Mouse (Mus musculus) liver, adult 10 weeks (tissue): ENCODE data around the gene Akap8l. TPM values are rescaled to one million over a fixed set of nuclear protein-coding genes. Genes with fewer than 3 reads are reported as not detected.

Source experiments
- polyA plus RNA-seq: library from polyadenylated mRNA; stranded (reverse); fragments of 350-450 nt; fragmentation: Illumina TruSeq; extraction: RNeasy Lipid Tissue Mini Kit (QIAGEN cat#74804); gene quantifications from one replicate; pipeline ENCODE4 v1.2.3, GENCODE M21; 2014; ENCODE audit warnings: low read depth, low replicate concordance

Akap8l gene
- polyA plus RNA-seq = 20.1 TPM

GRCm38 (mm10) chr17:32350382-32350983 is at the start of gene Akap8l:
Gene Akap8l (minus strand): TSS chr17:32350607.

GRCm38 (mm10) chr17:32389101-32389659 is 38.8 kb upstream of the Akap8l start, which contains the start of gene Wiz:
Gene Wiz (minus strand): TSS chr17:32389439.

GRCm38 (mm10) chr17:32320597-32321389 is 29.6 kb downstream of the Akap8l start, which contains the start of gene Akap8:
Gene Akap8 (minus strand): TSS chr17:32321238.

GRCm38 (mm10) chr17:32284262-32285137 is 65.9 kb downstream of the Akap8l start, which contains the start of gene Brd4:
Gene Brd4 (minus strand): TSS chr17:32284722.

Other genes with a start within 250 kb of the Akap8l start
- gene Notch3, start 183.8 kb downstream of the Akap8l start, polyA plus RNA-seq = not detected
- not detected for gene Ephx3, start 161.1 kb downstream of the Akap8l start, polyA plus RNA-seq
- 14.7 TPM for gene Brd4, start 65.9 kb downstream of the Akap8l start, polyA plus RNA-seq
- gene Akap8, start 29.4 kb downstream of the Akap8l start, polyA plus RNA-seq = 30.3 TPM
- gene Wiz, start 38.8 kb upstream of the Akap8l start, polyA plus RNA-seq = 1.0 TPM
- gene Rasal3, start 53.0 kb upstream of the Akap8l start, polyA plus RNA-seq = 0.16 TPM
- 21.3 TPM for gene Pglyrp2, start 73.6 kb upstream of the Akap8l start, polyA plus RNA-seq
- gene Cyp4f39, start 102.1 kb upstream of the Akap8l start, polyA plus RNA-seq = not detected
- gene Cyp4f17, start 155.4 kb upstream of the Akap8l start, polyA plus RNA-seq = 3.8 TPM
- gene Cyp4f16, start 186.0 kb upstream of the Akap8l start, polyA plus RNA-seq = 2.3 TPM